Mouse (Mus musculus): ENCODE data around the gene Dbp. TPM values are rescaled to one million over a fixed set of nuclear protein-coding genes. Genes with fewer than 3 reads are reported as not detected.

Dbp gene
- polyA plus RNA-seq, 1 experiment = 23.4 TPM

DNA sequence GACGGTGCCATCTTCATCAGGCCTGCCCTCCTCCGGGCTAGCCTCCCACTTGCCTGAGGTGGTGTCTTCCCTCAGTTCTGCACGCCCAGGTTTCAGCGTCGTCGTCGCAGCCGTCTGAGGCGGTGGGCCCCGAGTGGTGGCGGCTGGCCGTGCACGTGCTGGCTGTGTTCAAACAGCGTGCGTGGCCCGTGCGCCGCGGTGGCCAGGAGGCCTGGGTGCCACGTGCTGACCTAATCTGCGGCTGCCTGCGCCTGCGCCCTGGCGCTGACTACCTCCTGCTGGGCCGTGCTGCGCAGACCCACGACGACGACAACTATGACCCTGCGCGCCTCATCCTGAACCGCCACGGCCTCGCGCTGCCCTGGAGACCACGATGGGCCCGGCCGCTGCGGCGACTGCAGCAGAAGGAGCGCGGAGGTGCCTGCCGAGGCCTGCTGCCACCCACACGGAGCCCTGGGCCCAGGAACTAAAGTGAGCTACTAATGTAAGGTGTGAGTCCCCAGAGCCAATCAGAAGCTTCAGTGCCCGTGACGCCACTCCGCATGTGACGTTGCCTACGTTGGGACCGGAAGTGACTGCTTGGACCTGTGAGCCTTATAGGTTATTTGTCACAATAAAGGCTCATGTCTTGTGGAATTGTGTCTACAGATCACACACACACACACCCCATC is 10.8 kb upstream of the Dbp start, which contains the start of gene Sec1:
Gene Sec1 (minus strand): TSS at position 482 of the 671 bp plus-strand sequence.
- TF ChIP-seq FLI1 (IDR thresholded peaks at IDR 0.05; ENCODE audit: low read length) (no peak), GATA1 (IDR thresholded peaks at IDR 0.05; ENCODE audit: borderline replicate concordance, low read length) (no peak)
- peaks cover 31% of the 10 kb centered on the region for H3K4me1 ChIP-seq
- H3K27me3 ChIP-seq (replicated peaks) = peaks cover 23% of the 10 kb centered on the region
- no peak within 1 kb of the TSS for H3K4me3 ChIP-seq (replicated peaks)
- no peaks in the 10 kb centered on the region for H3K9me3 ChIP-seq
- H3K36me3 ChIP-seq (replicated peaks; ENCODE audit: low read length) = no peaks in the 10 kb centered on the region

DNA sequence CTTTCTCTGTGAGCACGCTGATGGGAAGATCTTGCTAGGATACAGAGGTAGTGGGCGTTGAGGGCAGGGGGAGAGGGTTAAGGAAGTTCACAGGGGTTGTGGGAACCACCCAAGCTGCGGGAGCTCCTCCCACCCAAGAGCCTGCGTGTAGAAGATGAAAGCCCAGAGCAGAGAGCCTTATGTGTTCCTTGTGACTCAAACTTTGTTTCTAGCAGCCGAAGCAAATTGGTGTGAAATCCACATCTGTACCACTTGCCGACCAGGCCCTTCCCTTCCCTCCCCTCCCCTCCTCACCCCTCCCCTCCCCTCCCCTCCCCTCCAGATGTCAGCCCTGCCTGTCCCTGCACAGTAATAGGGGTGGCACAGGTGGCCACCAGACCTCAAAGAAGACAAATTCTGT is 9.8 kb upstream of the Dbp start:
- no peak overlapping the region for H3K4me3 ChIP-seq (replicated peaks)
- TF ChIP-seq FLI1 (IDR thresholded peaks at IDR 0.05; ENCODE audit: low read length) = no peak
- TF ChIP-seq GATA1 (IDR thresholded peaks at IDR 0.05; ENCODE audit: borderline replicate concordance, low read length) = no peak
- H3K36me3 ChIP-seq (replicated peaks; ENCODE audit: low read length) = no peaks in the 10 kb centered on the region
- H3K27me3 ChIP-seq (replicated peaks) = peaks cover 33% of the 10 kb centered on the region
- H3K9me3 ChIP-seq = no peaks in the 10 kb centered on the region
- peaks cover 31% of the 10 kb centered on the region for H3K4me1 ChIP-seq

DNA sequence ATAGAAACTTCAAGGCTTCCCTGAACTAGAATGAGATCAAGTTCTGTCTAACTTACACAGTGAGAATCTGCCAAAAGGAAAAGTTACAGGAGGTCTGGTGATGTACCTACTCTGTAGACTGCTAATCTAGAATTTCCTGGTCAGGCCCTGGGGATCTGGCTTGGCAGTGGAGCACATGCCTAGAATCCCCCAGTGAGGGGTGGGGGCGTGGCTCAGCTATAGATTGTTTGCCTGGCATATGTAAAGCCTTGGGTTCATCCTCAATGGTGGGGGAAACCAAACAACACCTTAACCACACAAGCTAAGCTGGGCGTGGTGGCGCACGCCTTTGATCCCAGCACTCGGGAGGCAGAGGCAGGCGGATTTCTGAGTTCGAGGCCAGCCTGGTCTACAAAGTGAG is 7.0 kb upstream of the Dbp start:
- Histone ChIP-seq H3K9me3 (no peaks in the 10 kb centered on the region), H3K27me3 (replicated peaks) (peaks cover 28% of the 10 kb centered on the region), H3K4me1 (peaks cover 38% of the 10 kb centered on the region), H3K36me3 (replicated peaks; ENCODE audit: low read length) (no peaks in the 10 kb centered on the region), H3K4me3 (replicated peaks) (no peak overlapping the region)
- TF ChIP-seq FLI1 (IDR thresholded peaks at IDR 0.05; ENCODE audit: low read length) = no peak
- no peak for TF ChIP-seq GATA1 (IDR thresholded peaks at IDR 0.05; ENCODE audit: borderline replicate concordance, low read length)

DNA sequence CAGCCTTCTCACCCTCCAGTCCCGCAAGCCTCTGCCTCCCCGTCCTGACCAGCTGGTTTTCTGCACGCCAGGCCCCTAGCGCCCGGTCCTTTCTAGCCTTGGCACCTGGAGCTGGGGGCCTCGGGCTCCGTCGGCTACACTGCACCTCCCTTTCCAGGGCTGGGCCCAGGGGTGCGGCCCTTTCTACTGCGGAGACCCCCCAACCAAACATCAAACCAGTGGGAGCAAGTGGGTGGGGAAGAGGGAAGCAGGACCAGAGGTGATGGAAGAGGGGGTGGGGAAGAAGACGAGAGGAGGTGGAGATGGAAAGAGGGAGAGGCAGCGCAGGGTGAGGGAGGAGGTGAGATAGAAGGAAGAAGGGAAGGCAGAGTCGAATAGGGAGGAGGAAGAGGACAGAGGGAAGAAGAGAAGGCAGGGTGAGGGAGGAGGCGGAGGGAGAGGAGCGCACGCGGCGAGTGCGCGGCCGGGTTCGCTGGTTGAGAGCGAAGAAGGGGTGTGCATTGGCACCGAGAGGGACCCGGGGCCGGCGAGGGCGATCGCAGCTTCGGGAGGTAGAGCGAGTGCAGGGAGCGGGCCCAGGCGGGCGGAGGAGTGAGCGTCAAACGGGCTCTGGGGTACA is 5.3 kb upstream of the Dbp start, which contains the start of gene Car11:
Gene Car11 (plus strand): TSS at position 321 of the 619 bp plus-strand sequence.
- no peaks in the 10 kb centered on the region for H3K9me3 ChIP-seq
- peaks cover 55% of the 10 kb centered on the region for H3K4me1 ChIP-seq
- H3K27me3 ChIP-seq (replicated peaks) = peaks cover 28% of the 10 kb centered on the region
- no peaks in the 10 kb centered on the region for H3K36me3 ChIP-seq (replicated peaks; ENCODE audit: low read length)
- TF ChIP-seq FLI1 (IDR thresholded peaks at IDR 0.05; ENCODE audit: low read length) (no peak), GATA1 (IDR thresholded peaks at IDR 0.05; ENCODE audit: borderline replicate concordance, low read length) (no peak)
- H3K4me3 ChIP-seq (replicated peaks) = peak within 1 kb of the TSS; percentile 91

- Histone ChIP-seq H3K4me1 (peaks cover 63% of the 10 kb centered on the region), H3K27me3 (replicated peaks) (peaks cover 28% of the 10 kb centered on the region), H3K36me3 (replicated peaks; ENCODE audit: low read length) (no peaks in the 10 kb centered on the region), H3K9me3 (no peaks in the 10 kb centered on the region), H3K4me3 (replicated peaks) (peak overlapping the region; percentile 91)
- TF ChIP-seq GATA1 (IDR thresholded peaks at IDR 0.05; ENCODE audit: borderline replicate concordance, low read length) = no peak
- no peak for TF ChIP-seq FLI1 (IDR thresholded peaks at IDR 0.05; ENCODE audit: low read length)
Observed at GRCm38 (mm10) chr7:45700301-45701015, 4.4 kb upstream of the Dbp start.

GRCm38 (mm10) chr7:45701072-45701471 is 3.8 kb upstream of the Dbp start:
- no peaks in the 10 kb centered on the region for H3K9me3 ChIP-seq
- H3K4me1 ChIP-seq = peaks cover 70% of the 10 kb centered on the region
- TF ChIP-seq FLI1 (IDR thresholded peaks at IDR 0.05; ENCODE audit: low read length) (no peak), GATA1 (IDR thresholded peaks at IDR 0.05; ENCODE audit: borderline replicate concordance, low read length) (no peak)
- peaks cover 28% of the 10 kb centered on the region for H3K27me3 ChIP-seq (replicated peaks)
- H3K4me3 ChIP-seq (replicated peaks) = peak overlapping the region; percentile 19
- no peaks in the 10 kb centered on the region for H3K36me3 ChIP-seq (replicated peaks; ENCODE audit: low read length)

DNA sequence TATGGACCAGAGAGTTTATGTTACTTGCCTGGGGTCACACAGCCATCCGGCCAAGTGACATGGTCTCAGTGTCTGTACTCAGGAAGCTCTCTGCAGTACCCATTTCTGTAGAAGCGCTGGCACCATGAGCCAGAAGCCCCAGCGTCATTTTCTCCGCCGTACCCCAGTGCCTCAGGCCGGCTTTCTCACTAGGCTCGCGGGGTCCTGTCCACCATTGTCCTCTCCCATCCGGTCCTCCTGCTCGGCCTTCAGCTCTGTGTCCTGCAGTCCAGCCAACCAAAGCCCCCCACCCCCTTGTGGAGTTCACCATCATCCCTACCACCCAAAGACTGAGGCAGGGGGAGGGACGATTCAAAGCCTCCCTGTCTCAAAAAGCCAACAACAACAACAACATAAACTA is 3.3 kb upstream of the Dbp start:
- TF ChIP-seq FLI1 (IDR thresholded peaks at IDR 0.05; ENCODE audit: low read length) = no peak
- no peak for TF ChIP-seq GATA1 (IDR thresholded peaks at IDR 0.05; ENCODE audit: borderline replicate concordance, low read length)
- Histone ChIP-seq H3K27me3 (replicated peaks) (peaks cover 28% of the 10 kb centered on the region), H3K4me1 (peaks cover 70% of the 10 kb centered on the region)

DNA sequence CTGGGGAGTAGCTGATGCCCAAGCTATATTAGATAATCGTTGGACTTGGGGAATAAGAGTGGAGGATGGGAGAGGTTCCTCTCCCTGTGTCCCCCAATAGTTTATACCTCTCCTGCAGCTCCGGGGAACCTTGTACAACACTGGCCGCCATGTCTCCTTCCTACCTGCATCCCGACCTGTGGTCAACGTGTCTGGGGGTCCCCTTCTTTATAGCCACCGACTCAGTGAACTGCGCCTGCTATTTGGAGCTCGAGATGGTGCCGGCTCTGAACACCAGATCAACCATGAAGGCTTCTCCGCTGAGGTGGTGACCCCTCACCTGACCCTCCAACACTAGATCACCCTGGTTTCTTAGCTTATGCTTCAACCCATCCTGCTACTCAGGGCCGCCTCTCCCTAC is 2.6 kb upstream of the Dbp start:
- H3K4me3 ChIP-seq (replicated peaks) = no peak overlapping the region
- H3K27me3 ChIP-seq (replicated peaks) = peaks cover 28% of the 10 kb centered on the region
- no peaks in the 10 kb centered on the region for H3K36me3 ChIP-seq (replicated peaks; ENCODE audit: low read length)
- no peaks in the 10 kb centered on the region for H3K9me3 ChIP-seq
- no peak for TF ChIP-seq GATA1 (IDR thresholded peaks at IDR 0.05; ENCODE audit: borderline replicate concordance, low read length)
- no peak for TF ChIP-seq FLI1 (IDR thresholded peaks at IDR 0.05; ENCODE audit: low read length)
- peaks cover 74% of the 10 kb centered on the region for H3K4me1 ChIP-seq

More for the DNA sequence above, 3.3 kb upstream of the Dbp start:
- no peaks in the 10 kb centered on the region for H3K9me3 ChIP-seq
- H3K36me3 ChIP-seq (replicated peaks; ENCODE audit: low read length) = no peaks in the 10 kb centered on the region
- no peak overlapping the region for H3K4me3 ChIP-seq (replicated peaks)

- Histone ChIP-seq H3K4me1 (peaks cover 81% of the 10 kb centered on the region), H3K9me3 (no peaks in the 10 kb centered on the region), H3K36me3 (replicated peaks; ENCODE audit: low read length) (no peaks in the 10 kb centered on the region), H3K4me3 (replicated peaks) (no peak overlapping the region), H3K27me3 (replicated peaks) (peaks cover 25% of the 10 kb centered on the region)
- no peak for TF ChIP-seq GATA1 (IDR thresholded peaks at IDR 0.05; ENCODE audit: borderline replicate concordance, low read length)
- TF ChIP-seq FLI1 (IDR thresholded peaks at IDR 0.05; ENCODE audit: low read length) = no peak
Observed at GRCm38 (mm10) chr7:45702809-45703520, 1.9 kb upstream of the Dbp start.
